Mouse (Mus musculus): ENCODE measurements around the gene Arcn1.

GRCm38 (mm10) chr9:44724665-44725064 lies 43.0 kb downstream of the Arcn1 start:
- TF ChIP-seq CTCF (IDR thresholded peaks at IDR 0.05; ENCODE audit: low read depth, low read length) (no peak), POLR2A (IDR thresholded peaks at IDR 0.05; ENCODE audit: borderline replicate concordance, low read depth, low read length) (no peak)
